Mouse (Mus musculus) limb, embryonic 15.5 days (tissue): ENCODE results near the gene Ttl. TPM values are rescaled to one million over a fixed set of nuclear protein-coding genes. Genes with fewer than 3 reads are reported as not detected.

Experiments used
- ATAC-seq: fragments of 200-750 bp; cut with Nextera tagmentation; 2 replicates; pipeline ENCODE4 v1.8.0; 2017; ENCODE audit warnings: low read depth, moderate TSS enrichment; ENCODE audit not compliant: insufficient number of reproducible peaks, low FRiP score, low TSS enrichment
- H3K27ac ChIP-seq: fragments of 300-500 bp; sonication (generic); 2 replicates; pipeline ENCODE4 v1.5.1; 2015; ENCODE audit warnings: moderate library complexity, mild to moderate bottlenecking, inconsistent platforms
- H3K27me3 ChIP-seq: fragments of 300-500 bp; sonication (generic); 2 replicates; pipeline ENCODE4 v1.6.1; 2015; ENCODE audit warnings: inconsistent platforms
- H3K36me3 ChIP-seq: fragments of 300-500 bp; sonication (generic); 2 replicates; pipeline ENCODE4 v1.6.1; 2015; ENCODE audit warnings: inconsistent platforms
- H3K4me1 ChIP-seq: fragments of 300-500 bp; sonication (generic); 2 replicates; pipeline ENCODE4 v1.6.1; 2015; ENCODE audit warnings: inconsistent platforms
- H3K4me2 ChIP-seq: fragments of 300-500 bp; sonication (generic); 2 replicates; pipeline ENCODE4 v1.6.1; 2015; ENCODE audit warnings: mild to moderate bottlenecking, inconsistent platforms
- H3K4me3 ChIP-seq: fragments of 300-500 bp; sonication (generic); 2 replicates; pipeline ENCODE4 v1.5.1; 2015; ENCODE audit warnings: mild to moderate bottlenecking, inconsistent platforms
- H3K9ac ChIP-seq: fragments of 300-500 bp; sonication (generic); 2 replicates; pipeline ENCODE4 v1.6.1; 2015; ENCODE audit warnings: inconsistent platforms
- H3K9me3 ChIP-seq: fragments of 300-500 bp; sonication (generic); 2 replicates; pipeline ENCODE4 v1.6.1; 2016; ENCODE audit warnings: inconsistent platforms
- WGBS: fragments of 180-500 bp; shearing (Covaris S2); methylation state at CpG from one replicate; pipeline ENCODE4 v1.1.7; 2015; 5-methylcytosine and 5-hydroxymethylcytosine counted together
- polyA plus RNA-seq: library from polyadenylated mRNA; unstranded; fragments of >200 nt; fragmentation: Nextera tagmentation; extraction: Ambion mirVana; gene quantifications from 2 replicates; pipeline ENCODE4 v1.2.1, GENCODE M21; 2015

The Ttl gene
- polyA plus RNA-seq, 1 experiment from 2014 or later: 17.2 TPM

DNA sequence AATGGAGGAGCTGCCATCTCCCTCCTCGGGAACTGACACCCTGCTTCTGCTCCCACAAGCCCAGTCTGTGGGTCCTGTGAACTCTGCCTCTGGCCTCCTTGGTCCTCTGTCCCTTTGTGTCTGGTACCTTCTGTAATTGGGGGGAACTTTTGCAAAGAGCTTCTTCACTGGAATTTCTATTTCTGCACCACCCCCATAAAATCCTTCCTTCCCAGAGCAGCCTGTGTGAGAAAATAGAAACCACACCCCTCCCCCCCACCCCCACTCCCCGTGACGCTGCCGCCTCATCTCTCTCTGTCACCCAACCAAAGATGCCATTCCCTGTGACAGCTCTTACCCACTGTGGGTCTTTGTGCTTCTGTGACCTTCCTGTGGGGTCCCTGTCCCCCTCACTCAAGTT lies 24.6 kb downstream of the Ttl start:
- H3K27ac ChIP-seq: no peak overlapping the region
- no peak for ATAC-seq
- H3K4me3 ChIP-seq: no peak overlapping the region
- no peaks in the 10 kb centered on the region for H3K27me3 ChIP-seq
- H3K4me2 ChIP-seq: no peak overlapping the region
- no peaks in the 10 kb centered on the region for H3K4me1 ChIP-seq
- WGBS: 87% methylated on average over 4 of the region's 4 CpGs
- peaks cover 76% of the 10 kb centered on the region for H3K36me3 ChIP-seq
- no peak overlapping the region for H3K9ac ChIP-seq
- H3K9me3 ChIP-seq: no peaks in the 10 kb centered on the region

DNA sequence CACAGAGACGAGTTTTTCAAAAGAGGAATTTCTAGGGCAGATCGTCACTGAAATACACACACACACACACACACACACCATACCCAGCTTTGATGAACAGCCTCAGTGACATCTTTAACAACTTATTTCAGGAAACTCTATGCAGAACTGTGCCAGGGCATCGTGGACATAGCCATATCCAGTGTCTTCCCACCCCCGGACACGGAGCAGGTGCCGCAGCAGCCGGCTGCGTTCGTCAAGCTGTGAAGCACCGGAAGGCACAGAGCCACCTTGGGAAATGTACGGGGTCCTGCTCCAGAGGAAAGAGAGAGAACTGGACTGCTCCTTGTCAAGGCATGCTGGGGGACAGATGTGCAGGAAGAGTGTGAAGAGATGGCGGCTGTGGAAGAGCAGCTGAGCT lies 27.1 kb downstream of the Ttl start:
- no peak overlapping the region for H3K4me3 ChIP-seq
- no peaks in the 10 kb centered on the region for H3K9me3 ChIP-seq
- no peak overlapping the region for H3K4me2 ChIP-seq
- WGBS: 90% methylated on average over 12 of the region's 12 CpGs
- no peaks in the 10 kb centered on the region for H3K4me1 ChIP-seq
- no peak overlapping the region for H3K9ac ChIP-seq
- no peaks in the 10 kb centered on the region for H3K27me3 ChIP-seq
- H3K27ac ChIP-seq: no peak overlapping the region
- no peak for ATAC-seq
- H3K36me3 ChIP-seq: peaks cover 63% of the 10 kb centered on the region

GRCm38 (mm10) chr2:129093926-129094724 lies 28.4 kb downstream of the Ttl start:
- H3K4me2 ChIP-seq: no peak overlapping the region
- H3K4me3 ChIP-seq: no peak overlapping the region
- H3K9me3 ChIP-seq: no peaks in the 10 kb centered on the region
- no peak for ATAC-seq
- no peak overlapping the region for H3K27ac ChIP-seq
- H3K36me3 ChIP-seq: peaks cover 55% of the 10 kb centered on the region
- no peak overlapping the region for H3K9ac ChIP-seq
- no peaks in the 10 kb centered on the region for H3K27me3 ChIP-seq
- no peaks in the 10 kb centered on the region for H3K4me1 ChIP-seq
- WGBS: 86% methylated on average over 18 of the region's 18 CpGs

GRCm38 (mm10) chr2:129100784-129101310 lies 35.1 kb downstream of the Ttl start, which contains the start of gene Polr1b:
Gene Polr1b, plus strand, starts transcription at chr2:129100995.
- H3K27me3 ChIP-seq: no peaks in the 10 kb centered on the region
- H3K9me3 ChIP-seq: no peaks in the 10 kb centered on the region
- ATAC-seq: peak; percentile 98
- peak within 1 kb of the TSS; percentile 51 for H3K9ac ChIP-seq
- peaks cover 9% of the 10 kb centered on the region; the same call in 1 of the 2 replicates for H3K4me1 ChIP-seq
- H3K36me3 ChIP-seq: peaks cover 32% of the 10 kb centered on the region
- WGBS: under 1% methylated on average over 35 of the region's 35 CpGs
- H3K4me3 ChIP-seq: peak within 1 kb of the TSS; percentile 64
- peak within 1 kb of the TSS; percentile 58 for H3K4me2 ChIP-seq
- H3K27ac ChIP-seq: no peak within 1 kb of the TSS

DNA sequence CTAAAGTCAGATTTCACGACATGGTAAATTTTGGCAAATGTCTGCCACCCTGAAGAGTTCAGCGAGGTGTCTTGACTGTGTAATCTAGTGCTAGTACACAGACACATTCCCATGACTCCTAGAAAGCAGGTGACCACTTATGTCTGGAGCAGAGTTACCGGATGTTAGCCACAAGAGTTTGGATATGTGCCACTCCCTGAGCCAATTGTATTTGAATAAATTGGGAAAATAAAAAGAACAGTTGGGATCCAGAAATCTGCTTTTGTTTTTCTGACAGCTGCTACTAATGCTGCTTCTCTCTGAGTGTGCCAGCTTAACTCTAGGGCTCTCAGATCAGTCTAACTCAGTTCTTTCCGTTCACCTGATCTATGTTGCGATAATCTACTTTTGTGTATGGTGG lies 47.2 kb downstream of the Ttl start:
- H3K4me1 ChIP-seq: no peaks in the 10 kb centered on the region
- no peak overlapping the region for H3K4me2 ChIP-seq
- WGBS: 88% methylated on average over 5 of the region's 5 CpGs
- no peak overlapping the region for H3K9ac ChIP-seq
- H3K27ac ChIP-seq: no peak overlapping the region
- H3K27me3 ChIP-seq: no peaks in the 10 kb centered on the region
- H3K36me3 ChIP-seq: peaks cover 76% of the 10 kb centered on the region
- no peak overlapping the region for H3K4me3 ChIP-seq
- no peak for ATAC-seq
- no peaks in the 10 kb centered on the region for H3K9me3 ChIP-seq

DNA sequence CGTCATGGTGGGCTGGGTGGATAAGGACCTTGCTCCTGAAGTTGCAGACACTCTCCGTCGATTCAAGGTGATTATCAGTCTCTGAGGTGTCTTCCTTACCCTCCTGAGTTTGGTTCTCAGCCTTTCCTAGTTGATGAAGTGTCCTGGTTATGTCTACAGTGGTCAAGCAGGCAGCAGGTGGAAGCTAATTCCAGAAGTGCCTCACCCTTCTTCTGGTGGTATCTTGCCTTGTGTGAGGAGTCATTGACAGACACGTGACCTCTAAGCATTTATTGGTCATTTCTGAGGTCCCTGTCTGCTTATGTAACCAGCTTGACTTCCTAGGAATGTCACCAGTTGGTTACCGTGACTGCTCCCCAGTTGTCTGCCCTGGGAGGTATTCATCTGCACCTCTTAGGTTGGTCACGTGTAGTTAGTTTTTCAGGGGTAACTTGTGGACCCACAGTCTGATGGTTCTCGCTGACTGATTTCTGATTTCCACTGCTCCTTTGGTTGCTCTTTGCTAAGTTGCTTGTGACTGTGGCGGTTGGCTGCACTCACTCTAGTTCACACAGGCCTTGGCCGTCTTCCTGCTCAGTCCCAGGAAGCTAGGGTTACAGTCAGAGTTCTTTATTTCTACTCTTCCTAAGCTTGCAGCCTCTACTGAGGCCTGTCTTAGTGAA lies 50.1 kb downstream of the Ttl start:
- ATAC-seq: no peak
- peaks cover 88% of the 10 kb centered on the region for H3K36me3 ChIP-seq
- no peaks in the 10 kb centered on the region for H3K4me1 ChIP-seq
- no peaks in the 10 kb centered on the region for H3K9me3 ChIP-seq
- WGBS: 89% methylated on average over 9 of the region's 9 CpGs
- H3K4me3 ChIP-seq: no peak overlapping the region
- H3K4me2 ChIP-seq: no peak overlapping the region
- no peak overlapping the region for H3K27ac ChIP-seq
- no peak overlapping the region for H3K9ac ChIP-seq
- H3K27me3 ChIP-seq: no peaks in the 10 kb centered on the region

DNA sequence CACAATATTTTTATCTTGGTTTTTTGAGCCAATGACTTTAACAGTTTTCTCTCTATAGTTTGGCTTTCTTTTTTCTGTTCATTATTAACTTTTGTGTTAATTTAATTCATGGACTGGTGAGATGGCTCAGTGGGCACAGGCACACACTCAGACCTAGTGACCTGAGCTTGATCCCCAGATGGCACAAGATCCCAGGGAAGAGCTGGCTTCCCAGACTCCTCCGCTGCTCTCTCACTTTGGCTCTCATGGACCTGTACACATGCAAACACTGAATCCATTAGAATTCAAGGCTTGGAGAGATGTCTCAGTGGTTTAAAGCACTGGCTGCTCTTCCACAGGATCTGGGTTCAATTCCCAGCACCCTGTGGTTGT lies 50.6 kb downstream of the Ttl start:
- Histone ChIP-seq H3K4me3 (no peak overlapping the region), H3K9ac (no peak overlapping the region), H3K9me3 (no peaks in the 10 kb centered on the region), H3K27me3 (no peaks in the 10 kb centered on the region), H3K4me2 (no peak overlapping the region), H3K4me1 (no peaks in the 10 kb centered on the region), H3K27ac (no peak overlapping the region), H3K36me3 (peaks cover 91% of the 10 kb centered on the region)
- ATAC-seq: no peak
- 98% methylated on average over 1 of the region's 1 CpGs for WGBS

DNA sequence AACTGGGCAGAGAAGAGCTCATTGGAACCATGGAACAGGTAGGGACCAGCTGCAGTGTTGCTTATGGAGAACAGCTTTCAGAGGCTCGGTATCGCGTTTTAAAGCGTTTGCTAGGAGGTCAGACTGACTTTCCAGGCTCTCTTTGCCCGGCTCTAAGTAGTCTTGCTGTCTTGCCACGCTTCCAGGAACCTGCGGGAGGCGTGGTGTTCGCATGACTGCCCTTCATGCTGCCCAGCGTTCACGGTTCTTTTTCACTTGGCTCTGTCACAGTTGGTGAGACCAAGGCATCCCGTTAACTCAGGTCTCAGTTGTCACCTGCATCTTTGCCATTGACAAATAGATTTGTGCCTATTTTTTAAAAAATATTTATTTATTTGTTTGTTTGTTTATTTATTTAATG lies 52.3 kb downstream of the Ttl start:
- Histone ChIP-seq H3K36me3 (peaks cover 95% of the 10 kb centered on the region), H3K4me3 (no peak overlapping the region), H3K27me3 (no peaks in the 10 kb centered on the region), H3K9me3 (no peaks in the 10 kb centered on the region), H3K9ac (no peak overlapping the region), H3K4me2 (no peak overlapping the region), H3K4me1 (no peaks in the 10 kb centered on the region), H3K27ac (no peak overlapping the region)
- 97% methylated on average over 12 of the region's 12 CpGs for WGBS
- no peak for ATAC-seq

- Histone ChIP-seq H3K4me2 (no peak overlapping the region), H3K9ac (no peak overlapping the region), H3K4me3 (no peak overlapping the region), H3K27ac (no peak overlapping the region), H3K27me3 (no peaks in the 10 kb centered on the region), H3K4me1 (no peaks in the 10 kb centered on the region), H3K9me3 (no peaks in the 10 kb centered on the region), H3K36me3 (peaks cover 93% of the 10 kb centered on the region)
- ATAC-seq: no peak
- WGBS: 95% methylated on average over 8 of the region's 8 CpGs
These were observed 56.2 kb downstream of the Ttl start for GRCm38 (mm10) chr2:129121986-129122385.

DNA sequence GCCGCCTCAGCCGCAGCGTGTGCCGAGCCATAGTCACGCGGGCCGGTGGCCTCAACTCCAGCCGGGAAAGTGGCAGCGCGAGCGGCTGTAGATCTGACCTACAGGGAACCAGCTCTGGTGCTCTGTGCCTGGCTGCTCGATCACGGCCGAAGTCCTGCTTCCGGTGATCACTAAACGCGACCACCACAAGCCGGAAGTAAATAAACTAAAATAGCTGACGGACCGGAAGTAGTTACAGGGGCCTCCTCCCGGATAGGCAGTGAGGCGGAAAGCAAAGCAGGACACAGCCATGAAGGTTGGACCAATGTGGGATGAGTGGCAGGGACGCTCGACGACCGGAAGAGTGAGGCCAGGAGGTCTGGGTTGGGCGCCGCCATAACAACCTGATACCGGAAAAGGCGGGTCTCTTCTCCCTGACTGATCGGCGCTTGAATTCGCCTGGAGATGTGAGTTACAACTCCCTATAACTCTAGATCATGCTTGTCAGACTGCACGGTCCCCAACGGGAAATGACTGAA lies 63.7 kb downstream of the Ttl start, which contains the start of gene Chchd5:
Chchd5 (plus strand) TSS at position 289 of the 518 bp plus-strand sequence.
- WGBS: under 1% methylated on average over 35 of the region's 35 CpGs
- peak within 1 kb of the TSS; percentile 74 for H3K4me2 ChIP-seq
- H3K4me1 ChIP-seq: peaks cover 13% of the 10 kb centered on the region
- H3K27ac ChIP-seq: peak within 1 kb of the TSS; percentile 93
- peak; percentile 100 for ATAC-seq
- H3K36me3 ChIP-seq: peaks cover 50% of the 10 kb centered on the region
- H3K27me3 ChIP-seq: no peaks in the 10 kb centered on the region
- H3K9me3 ChIP-seq: peaks cover 3% of the 10 kb centered on the region; the same call in 1 of the 2 replicates
- peak within 1 kb of the TSS; percentile 60 for H3K9ac ChIP-seq
- H3K4me3 ChIP-seq: peak within 1 kb of the TSS; percentile 65

- WGBS: 38% methylated on average over 18 of the region's 18 CpGs
- peak overlapping the region; percentile 93 for H3K27ac ChIP-seq
- H3K4me2 ChIP-seq: peak overlapping the region; percentile 74
- H3K4me1 ChIP-seq: peaks cover 13% of the 10 kb centered on the region
- peaks cover 3% of the 10 kb centered on the region; the same call in 1 of the 2 replicates for H3K9me3 ChIP-seq
- peak overlapping the region; percentile 44 for H3K9ac ChIP-seq
- H3K4me3 ChIP-seq: peak overlapping the region; percentile 65
- no peaks in the 10 kb centered on the region for H3K27me3 ChIP-seq
- H3K36me3 ChIP-seq: peaks cover 44% of the 10 kb centered on the region
- no peak for ATAC-seq
These were observed 64.3 kb downstream of the Ttl start for GRCm38 (mm10) chr2:129129987-129130545.
